Mouse (Mus musculus): Measurements from ENCODE around the gene Clns1a. TPM values are rescaled to one million over a fixed set of nuclear protein-coding genes. Genes with fewer than 3 reads are reported as not detected.

The Clns1a gene
- polyA plus RNA-seq (2015; fragmentation: Nextera tagmentation; extraction: Ambion mirVana): 170 and 187 TPM in 2 replicates

DNA sequence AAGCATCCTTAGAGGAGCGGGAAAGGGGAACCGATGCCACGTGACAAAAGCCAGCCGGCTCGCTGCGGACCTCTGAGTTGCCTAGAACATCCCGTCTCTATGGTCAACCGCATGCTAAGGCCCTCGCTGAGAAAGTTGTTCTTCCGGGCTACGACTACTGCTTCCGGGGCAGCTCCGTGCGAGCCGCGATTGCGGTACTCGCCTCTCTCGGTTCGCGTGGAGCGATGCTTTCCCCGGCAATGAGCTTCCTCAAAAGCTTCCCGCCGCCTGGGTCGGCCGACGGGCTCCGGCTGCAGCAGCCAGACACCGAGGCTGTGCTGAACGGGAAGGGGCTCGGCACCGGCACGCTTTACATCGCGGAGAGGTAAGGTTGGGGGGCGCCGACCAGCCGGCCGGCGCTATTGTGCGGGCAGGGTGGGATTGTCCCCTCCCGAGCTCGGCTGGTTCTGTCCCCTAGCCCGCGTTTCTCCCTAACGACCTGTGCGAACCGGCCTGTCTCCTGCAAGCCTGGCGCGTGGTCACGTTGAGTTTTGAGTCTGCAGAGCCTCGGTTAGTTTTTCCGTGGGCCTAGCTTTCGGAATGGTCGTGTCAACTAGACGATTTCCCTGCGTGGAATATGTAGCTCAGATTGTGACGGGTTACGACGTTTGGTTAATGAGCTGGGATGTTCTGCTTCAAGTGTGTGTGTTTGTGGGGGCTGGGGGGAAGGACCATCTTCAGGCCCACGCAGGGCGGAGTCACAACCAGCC is at the start of gene Clns1a:
Clns1a (plus strand) TSS at position 129 of the 749 bp plus-strand sequence.
- Histone ChIP-seq H3K9ac (replicated peaks) (peak within 1 kb of the TSS; percentile 91), H3K27me3 (replicated peaks) (no peaks in the 10 kb centered on the region), H3K4me3 (replicated peaks) (peak within 1 kb of the TSS; percentile 99), H3K4me2 (peak within 1 kb of the TSS; percentile 81), H3K27ac (replicated peaks) (peak within 1 kb of the TSS; percentile 85), H3K4me1 (peaks cover 23% of the 10 kb centered on the region), H3K36me3 (peaks cover 13% of the 10 kb centered on the region), H3K9me3 (replicated peaks) (no peaks in the 10 kb centered on the region)
- under 1% methylated on average over 63 of the region's 63 CpGs for WGBS
- ATAC-seq (ENCODE audit: low FRiP score): peak; percentile 98

DNA sequence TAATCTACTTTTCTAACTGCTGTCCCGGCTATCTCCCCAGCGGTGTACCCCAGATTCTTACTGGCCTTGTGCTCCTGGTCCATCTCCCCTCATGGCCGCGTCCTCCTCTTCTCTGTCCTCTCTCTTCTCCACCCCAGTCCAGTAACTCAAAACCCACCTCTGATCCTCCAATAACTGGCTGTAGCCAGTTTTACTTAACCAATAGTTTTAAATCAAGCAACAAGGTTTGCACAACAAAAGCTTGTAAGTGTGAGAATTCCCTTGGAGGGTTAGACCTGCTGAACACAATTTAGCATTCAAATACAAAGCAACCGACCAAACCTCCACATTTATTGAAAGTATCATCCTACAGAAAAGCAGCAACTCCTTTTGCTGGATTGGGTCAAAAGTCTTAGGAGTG is 48.8 kb upstream of the Clns1a start:
- H3K36me3 ChIP-seq: peaks cover 3% of the 10 kb centered on the region; the same call in 1 of the 2 replicates
- H3K4me1 ChIP-seq: no peaks in the 10 kb centered on the region
- H3K9ac ChIP-seq (replicated peaks): no peak overlapping the region
- no peak overlapping the region for H3K4me3 ChIP-seq (replicated peaks)
- no peaks in the 10 kb centered on the region for H3K27me3 ChIP-seq (replicated peaks)
- 89% methylated on average over 5 of the region's 5 CpGs for WGBS
- no peaks in the 10 kb centered on the region for H3K9me3 ChIP-seq (replicated peaks)
- no peak overlapping the region for H3K27ac ChIP-seq (replicated peaks)
- ATAC-seq (ENCODE audit: low FRiP score): no peak
- no peak overlapping the region for H3K4me2 ChIP-seq

DNA sequence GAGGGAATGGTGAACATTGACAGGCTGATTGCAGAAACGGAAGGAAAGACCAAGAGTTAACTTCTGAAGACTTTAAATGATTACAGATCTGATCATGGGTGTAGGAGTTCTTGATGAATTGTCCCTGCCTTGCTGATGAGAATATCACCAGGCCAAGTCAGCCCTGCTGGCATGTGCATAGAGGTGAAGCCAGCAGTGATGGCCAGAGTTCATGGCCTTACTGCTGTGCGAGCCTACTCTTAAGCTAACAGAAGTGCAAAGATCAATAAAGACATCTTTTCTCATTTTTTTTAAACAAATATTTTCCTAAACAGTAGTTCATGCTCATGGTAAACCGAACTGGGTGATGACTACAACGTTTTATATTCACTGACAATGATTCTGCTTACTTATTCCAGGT is 45.7 kb upstream of the Clns1a start:
- H3K4me3 ChIP-seq (replicated peaks): no peak overlapping the region

DNA sequence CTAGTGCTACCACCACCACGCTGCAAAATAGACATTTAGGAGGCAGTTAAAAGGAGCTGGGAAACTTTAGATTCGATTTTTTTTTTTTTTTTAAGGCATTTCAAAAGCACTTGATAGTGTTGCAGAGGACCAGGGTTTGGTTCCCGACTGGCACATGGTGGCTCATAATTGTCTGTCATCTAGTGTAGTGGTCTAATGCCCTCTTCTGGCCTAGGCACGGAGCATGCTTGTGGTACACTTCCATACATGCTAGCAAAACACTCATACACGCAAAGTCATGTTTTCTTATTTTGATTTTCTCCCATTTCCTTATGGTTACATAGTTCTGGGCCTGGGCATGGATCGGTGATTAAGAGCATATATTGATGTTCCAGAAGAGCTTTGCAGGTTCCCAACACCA is 40.3 kb upstream of the Clns1a start:
- no peak for ATAC-seq (ENCODE audit: low FRiP score)
- Histone ChIP-seq H3K4me3 (replicated peaks) (no peak overlapping the region), H3K9me3 (replicated peaks) (no peaks in the 10 kb centered on the region), H3K27me3 (replicated peaks) (no peaks in the 10 kb centered on the region), H3K4me2 (no peak overlapping the region), H3K9ac (replicated peaks) (no peak overlapping the region), H3K27ac (replicated peaks) (no peak overlapping the region), H3K36me3 (peaks cover 17% of the 10 kb centered on the region), H3K4me1 (no peaks in the 10 kb centered on the region)
- WGBS: 94% methylated on average over 6 of the region's 6 CpGs

More for the DNA sequence above, 45.7 kb upstream of the Clns1a start:
- Histone ChIP-seq H3K4me1 (no peaks in the 10 kb centered on the region), H3K27me3 (replicated peaks) (no peaks in the 10 kb centered on the region), H3K9ac (replicated peaks) (no peak overlapping the region), H3K4me2 (no peak overlapping the region), H3K9me3 (replicated peaks) (no peaks in the 10 kb centered on the region), H3K36me3 (peaks cover 17% of the 10 kb centered on the region), H3K27ac (replicated peaks) (no peak overlapping the region)
- no peak for ATAC-seq (ENCODE audit: low FRiP score)
- 91% methylated on average over 4 of the region's 4 CpGs for WGBS

GRCm38 (mm10) chr7:97661634-97662033 is 34.8 kb upstream of the Clns1a start:
- peaks cover 27% of the 10 kb centered on the region for H3K36me3 ChIP-seq

GRCm38 (mm10) chr7:97679239-97679638 is 17.2 kb upstream of the Clns1a start:
- H3K36me3 ChIP-seq: peaks cover 44% of the 10 kb centered on the region
- no peak for ATAC-seq (ENCODE audit: low FRiP score)
- WGBS: 29% methylated on average over 1 of the region's 1 CpGs

More at GRCm38 (mm10) chr7:97661634-97662033, 34.8 kb upstream of the Clns1a start:
- Histone ChIP-seq H3K27ac (replicated peaks) (no peak overlapping the region), H3K9me3 (replicated peaks) (no peaks in the 10 kb centered on the region), H3K4me1 (no peaks in the 10 kb centered on the region), H3K9ac (replicated peaks) (no peak overlapping the region), H3K27me3 (replicated peaks) (no peaks in the 10 kb centered on the region), H3K4me2 (no peak overlapping the region), H3K4me3 (replicated peaks) (no peak overlapping the region)
- no peak for ATAC-seq (ENCODE audit: low FRiP score)
- 96% methylated on average over 4 of the region's 4 CpGs for WGBS

DNA sequence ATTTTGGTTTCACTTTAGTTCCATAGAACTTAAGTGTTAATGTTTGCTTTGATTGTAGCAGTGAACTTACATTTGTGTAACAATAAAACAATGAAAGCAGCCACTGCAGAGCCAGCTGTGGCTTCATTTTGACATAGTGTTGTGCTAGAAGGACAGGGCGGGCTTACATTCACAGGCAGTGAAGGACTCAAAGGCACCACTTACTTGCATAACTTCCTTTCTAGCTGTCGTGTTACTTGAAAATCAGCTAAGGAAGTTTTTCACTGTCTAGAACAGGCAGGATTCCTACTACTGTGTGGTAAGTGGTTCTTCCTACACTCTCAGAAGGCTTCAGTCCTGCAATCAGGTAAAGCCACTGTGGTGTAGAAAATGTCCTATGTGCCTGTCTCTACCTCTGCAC is 8.6 kb upstream of the Clns1a start:
- 83% methylated on average over 2 of the region's 2 CpGs for WGBS
- ATAC-seq (ENCODE audit: low FRiP score): no peak
- Histone ChIP-seq H3K36me3 (peaks cover 20% of the 10 kb centered on the region), H3K9ac (replicated peaks) (no peak overlapping the region), H3K27me3 (replicated peaks) (no peaks in the 10 kb centered on the region), H3K4me1 (no peaks in the 10 kb centered on the region), H3K27ac (replicated peaks) (no peak overlapping the region), H3K4me2 (no peak overlapping the region), H3K4me3 (replicated peaks) (no peak overlapping the region), H3K9me3 (replicated peaks) (no peaks in the 10 kb centered on the region)

More at GRCm38 (mm10) chr7:97679239-97679638, 17.2 kb upstream of the Clns1a start:
- Histone ChIP-seq H3K9me3 (replicated peaks) (no peaks in the 10 kb centered on the region), H3K27me3 (replicated peaks) (no peaks in the 10 kb centered on the region), H3K4me3 (replicated peaks) (no peak overlapping the region), H3K4me1 (no peaks in the 10 kb centered on the region), H3K9ac (replicated peaks) (no peak overlapping the region), H3K4me2 (no peak overlapping the region), H3K27ac (replicated peaks) (no peak overlapping the region)

GRCm38 (mm10) chr7:97695441-97695840 is 993 bp upstream of the Clns1a start:
- no peak for ATAC-seq (ENCODE audit: low FRiP score)

GRCm38 (mm10) chr7:97696133-97696505 is 315 bp upstream of the Clns1a start:
- peak; percentile 85 for ATAC-seq (ENCODE audit: low FRiP score)
- Histone ChIP-seq H3K27ac (replicated peaks) (peak overlapping the region; percentile 85), H3K4me3 (replicated peaks) (peak overlapping the region; percentile 99), H3K4me2 (peak overlapping the region; percentile 81), H3K36me3 (peaks cover 13% of the 10 kb centered on the region), H3K27me3 (replicated peaks) (no peaks in the 10 kb centered on the region), H3K9ac (replicated peaks) (peak overlapping the region; percentile 91), H3K4me1 (peaks cover 23% of the 10 kb centered on the region), H3K9me3 (replicated peaks) (no peaks in the 10 kb centered on the region)
- 33% methylated on average over 19 of the region's 19 CpGs for WGBS

More at GRCm38 (mm10) chr7:97695441-97695840, 993 bp upstream of the Clns1a start:
- Histone ChIP-seq H3K4me2 (peak overlapping the region; percentile 81), H3K27ac (replicated peaks) (peak overlapping the region; percentile 85; the same call in 1 of the 2 replicates), H3K36me3 (peaks cover 13% of the 10 kb centered on the region), H3K4me3 (replicated peaks) (no peak overlapping the region), H3K9me3 (replicated peaks) (no peaks in the 10 kb centered on the region), H3K27me3 (replicated peaks) (no peaks in the 10 kb centered on the region), H3K4me1 (peaks cover 23% of the 10 kb centered on the region), H3K9ac (replicated peaks) (no peak overlapping the region)
- WGBS: 97% methylated on average over 1 of the region's 1 CpGs

DNA sequence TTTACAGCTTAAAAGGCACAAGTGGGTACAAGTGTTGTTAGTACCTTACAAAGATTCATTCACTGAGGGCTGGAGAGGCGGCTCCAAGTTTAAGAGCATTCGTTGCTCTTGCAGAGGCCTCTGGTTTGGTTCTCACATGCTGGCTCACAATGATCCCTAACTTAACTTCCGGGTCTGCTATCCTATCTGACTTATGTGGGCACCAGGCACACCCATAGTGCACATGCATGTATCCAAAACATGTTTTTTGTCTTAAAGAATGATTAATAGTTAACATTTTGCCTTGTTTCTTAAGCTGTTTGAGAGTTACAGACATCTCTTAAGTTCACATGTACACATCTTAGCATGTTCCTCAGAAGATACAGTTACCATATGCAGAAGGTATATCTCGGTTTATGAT is 3.7 kb downstream of the Clns1a start:
- Histone ChIP-seq H3K36me3 (peaks cover 13% of the 10 kb centered on the region), H3K9ac (replicated peaks) (no peak overlapping the region), H3K4me3 (replicated peaks) (no peak overlapping the region), H3K27me3 (replicated peaks) (no peaks in the 10 kb centered on the region), H3K27ac (replicated peaks) (no peak overlapping the region), H3K9me3 (replicated peaks) (no peaks in the 10 kb centered on the region), H3K4me2 (no peak overlapping the region), H3K4me1 (peaks cover 23% of the 10 kb centered on the region)
- WGBS: 96% methylated on average over 4 of the region's 4 CpGs
- no peak for ATAC-seq (ENCODE audit: low FRiP score)

GRCm38 (mm10) chr7:97701106-97701505 is 4.7 kb downstream of the Clns1a start:
- Histone ChIP-seq H3K9me3 (replicated peaks) (no peaks in the 10 kb centered on the region), H3K36me3 (peaks cover 16% of the 10 kb centered on the region), H3K4me1 (peaks cover 13% of the 10 kb centered on the region), H3K27me3 (replicated peaks) (no peaks in the 10 kb centered on the region), H3K9ac (replicated peaks) (no peak overlapping the region), H3K27ac (replicated peaks) (no peak overlapping the region), H3K4me3 (replicated peaks) (no peak overlapping the region), H3K4me2 (no peak overlapping the region)
- WGBS: 83% methylated on average over 6 of the region's 6 CpGs
- ATAC-seq (ENCODE audit: low FRiP score): no peak

- Histone ChIP-seq H3K4me2 (no peak overlapping the region), H3K36me3 (peaks cover 10% of the 10 kb centered on the region; the same call in 1 of the 2 replicates), H3K9me3 (replicated peaks) (no peaks in the 10 kb centered on the region), H3K4me1 (no peaks in the 10 kb centered on the region), H3K4me3 (replicated peaks) (no peak overlapping the region), H3K9ac (replicated peaks) (no peak overlapping the region), H3K27ac (replicated peaks) (no peak overlapping the region), H3K27me3 (replicated peaks) (no peaks in the 10 kb centered on the region)
- no peak for ATAC-seq (ENCODE audit: low FRiP score)
- 73% methylated on average over 4 of the region's 4 CpGs for WGBS
These were observed 10.7 kb downstream of the Clns1a start for GRCm38 (mm10) chr7:97707123-97707522.
